Mouse (Mus musculus) heart, postnatal 0 days (tissue): ENCODE measurements around the gene Mtrf1l. TPM values are rescaled to one million over a fixed set of nuclear protein-coding genes. Genes with fewer than 3 reads are reported as not detected.

Source experiments
- ATAC-seq: fragments of 200-750 bp; cut with Nextera tagmentation; 2 replicates; pipeline ENCODE4 v1.8.0; 2017; ENCODE audit warnings: low read depth, moderate number of reproducible peaks, moderate library complexity; ENCODE audit not compliant: insufficient read depth
- DNase-seq: peaks from one replicate; pipeline ENCODE4 v3.0.0-alpha.2; 2016; ENCODE audit warnings: low spot score
- H3K27ac ChIP-seq: fragments of 300-500 bp; sonication (generic); 2 replicates; pipeline ENCODE4 v1.5.1; 2014; ENCODE audit warnings: low read depth, mild to moderate bottlenecking
- H3K27me3 ChIP-seq: fragments of 300-500 bp; sonication (generic); 2 replicates; pipeline ENCODE4 v1.6.1; 2014; ENCODE audit warnings: low read length, mixed read lengths; ENCODE audit not compliant: control insufficient read depth, insufficient read depth
- H3K36me3 ChIP-seq: fragments of 300-500 bp; sonication (generic); replicated peaks from 2 replicates; pipeline ENCODE4 v1.6.1; 2014; ENCODE audit warnings: low read length, mixed read lengths; ENCODE audit not compliant: control insufficient read depth, insufficient read depth
- H3K4me1 ChIP-seq: fragments of 300-500 bp; sonication (generic); 2 replicates; pipeline ENCODE4 v1.6.1; 2014; ENCODE audit warnings: antibody characterized with exemption; ENCODE audit not compliant: control insufficient read depth, insufficient read depth
- H3K4me2 ChIP-seq: fragments of 300-500 bp; sonication (generic); 2 replicates; pipeline ENCODE4 v1.6.1; 2014; ENCODE audit warnings: low read depth, mild to moderate bottlenecking, low read length, moderate library complexity
- H3K4me3 ChIP-seq: fragments of 300-500 bp; sonication (generic); 2 replicates; pipeline ENCODE4 v1.5.1; 2014; ENCODE audit warnings: low read depth, low read length
- H3K9ac ChIP-seq: fragments of 300-500 bp; sonication (generic); replicated peaks from 2 replicates; pipeline ENCODE4 v1.6.1; 2014; ENCODE audit warnings: low read depth, low read length, mixed read lengths
- H3K9me3 ChIP-seq: fragments of 300-500 bp; sonication (generic); replicated peaks from 2 replicates; pipeline ENCODE4 v1.6.1; 2016; ENCODE audit warnings: low read length; ENCODE audit not compliant: control insufficient read depth
- CTCF ChIP-seq: IDR thresholded peaks from 2 replicates; pipeline ENCODE4 v1.5.1; 2016; ENCODE audit warnings: antibody characterized with exemption, control low read depth, low read depth
- EP300 ChIP-seq: IDR thresholded peaks from 2 replicates; pipeline ENCODE4 v1.6.1; 2016; ENCODE audit warnings: antibody characterized with exemption, low read depth
- WGBS: fragments of 180-500 bp; shearing (Covaris S2); extraction: QIAGEN DNeasy Blood & Tissue Kit; methylation state at CpG from one replicate; pipeline ENCODE4 v1.1.7; 2014; 5-methylcytosine and 5-hydroxymethylcytosine counted together
- polyA plus RNA-seq: library from polyadenylated mRNA; unstranded; fragments of >200 nt; fragmentation: Nextera tagmentation; extraction: Ambion mirVana; gene quantifications from 2 replicates; pipeline ENCODE4 v1.2.1, GENCODE M21; 2015
- total RNA-seq: library from RNA; depleted of rRNA; stranded (reverse); fragments of >200 nt; gene quantifications from 2 replicates; pipeline ENCODE4 v1.2.3, GENCODE M21; 2014; ENCODE audit warnings: low replicate concordance

Mtrf1l gene
- total and polyA plus RNA-seq, 2 experiments from 2014 or later = 9.5 to 12.9 TPM

DNA sequence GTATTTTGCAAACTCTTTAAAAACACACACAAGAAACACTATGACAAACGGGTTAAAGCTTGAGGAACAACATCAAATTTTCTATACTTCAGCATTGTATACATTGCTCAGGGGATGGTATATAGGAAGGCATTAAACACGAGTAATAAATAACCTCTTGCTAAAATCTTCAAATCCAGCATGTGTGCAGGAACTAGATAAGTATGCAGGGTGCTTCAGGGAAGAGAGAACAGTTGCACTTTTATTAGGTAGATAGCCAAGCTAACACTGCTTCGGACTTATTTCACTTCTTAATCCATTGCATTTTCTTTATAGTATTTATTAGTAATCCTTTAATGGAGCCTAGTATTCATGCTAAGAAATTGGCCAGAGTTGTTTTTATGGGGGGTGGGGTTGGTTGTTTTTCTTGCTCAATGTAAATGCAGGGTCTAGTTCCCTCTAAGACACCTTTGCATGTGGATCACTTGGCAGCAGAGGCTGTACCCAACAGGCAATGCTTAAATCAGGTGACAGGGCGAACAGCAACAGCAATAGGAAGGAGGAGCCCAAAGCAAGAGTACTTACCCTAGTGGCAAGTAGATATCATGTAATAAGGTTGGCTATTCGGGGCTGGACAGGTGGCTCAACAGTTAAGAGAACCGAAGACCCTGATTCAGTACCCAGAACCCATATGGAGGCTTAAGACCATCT, 2.8 kb upstream of the Mtrf1l start:
- no peak for DNase-seq
- 69% methylated on average over 6 of the region's 6 CpGs for WGBS
- TF ChIP-seq EP300 (no peak), CTCF (no peak)

DNA sequence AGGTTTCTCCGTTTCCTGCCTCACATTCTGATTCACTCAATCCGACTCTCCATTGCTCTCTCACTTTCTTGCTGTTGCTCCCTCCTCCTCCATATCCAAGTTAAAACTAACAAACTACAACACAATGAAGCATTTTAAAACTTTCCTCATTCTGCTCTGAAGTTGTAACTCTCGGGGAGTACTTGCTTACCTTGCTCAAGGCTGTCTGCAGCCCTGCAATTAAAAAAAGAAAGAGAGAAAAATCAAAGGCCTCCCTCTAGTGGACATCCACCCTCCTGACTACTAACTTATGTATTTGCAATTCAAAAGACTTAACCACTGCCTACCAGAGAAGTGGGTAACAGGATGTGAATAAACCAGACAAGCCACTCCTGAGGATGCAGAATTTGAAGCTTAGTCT, 1.1 kb upstream of the Mtrf1l start:
- peak overlapping the region; percentile 18; the same call in 1 of the 2 replicates for H3K9ac ChIP-seq
- TF ChIP-seq EP300 (no peak), CTCF (peak; percentile 66)
- no peak for ATAC-seq
- peak overlapping the region; percentile 93 for H3K27ac ChIP-seq
- peak overlapping the region; percentile 83 for H3K4me3 ChIP-seq
- no peaks in the 10 kb centered on the region for H3K27me3 ChIP-seq
- H3K4me2 ChIP-seq = peak overlapping the region; percentile 88
- peak; percentile 86 for DNase-seq
- peaks cover 11% of the 10 kb centered on the region for H3K4me1 ChIP-seq
- H3K36me3 ChIP-seq = peaks cover 5% of the 10 kb centered on the region
- H3K9me3 ChIP-seq = no peaks in the 10 kb centered on the region
- WGBS = 2% methylated on average over 3 of the region's 3 CpGs

More for the DNA sequence above, 2.8 kb upstream of the Mtrf1l start:
- H3K9me3 ChIP-seq = no peaks in the 10 kb centered on the region
- no peak for ATAC-seq
- no peak overlapping the region for H3K4me2 ChIP-seq
- no peaks in the 10 kb centered on the region for H3K36me3 ChIP-seq
- no peaks in the 10 kb centered on the region for H3K27me3 ChIP-seq
- H3K9ac ChIP-seq = no peak overlapping the region
- H3K4me3 ChIP-seq = no peak overlapping the region
- H3K4me1 ChIP-seq = peaks cover 11% of the 10 kb centered on the region
- no peak overlapping the region for H3K27ac ChIP-seq

DNA sequence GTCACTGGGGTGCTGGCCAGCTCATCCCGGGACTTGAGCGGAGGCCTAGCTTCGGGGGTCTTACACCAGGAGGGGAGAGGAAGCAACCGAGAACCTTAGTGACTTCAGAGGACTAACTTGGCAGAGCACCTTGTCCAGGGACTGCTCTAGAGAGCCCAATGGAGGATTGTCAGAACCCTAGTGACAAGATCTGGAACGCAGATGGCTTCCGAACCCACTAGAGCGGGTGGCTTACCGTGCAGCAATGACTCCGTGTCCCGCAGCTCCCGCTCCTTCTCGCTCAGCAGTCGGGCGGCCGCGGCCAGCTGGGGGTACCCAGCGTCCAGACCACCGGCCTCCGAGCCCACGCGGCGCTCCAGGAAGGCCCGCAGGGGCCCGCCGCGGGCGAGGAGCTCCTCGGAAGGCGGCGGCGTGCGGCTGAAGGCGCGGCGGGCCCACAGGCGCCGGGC, 395 bp downstream of the Mtrf1l start:
- H3K4me1 ChIP-seq = peaks cover 11% of the 10 kb centered on the region
- peaks cover 19% of the 10 kb centered on the region for H3K36me3 ChIP-seq
- ATAC-seq = no peak; the same call in 1 of the 2 replicates
- under 1% methylated on average over 37 of the region's 37 CpGs for WGBS
- no peak for DNase-seq
- H3K9ac ChIP-seq = peak overlapping the region; percentile 93
- TF ChIP-seq EP300 (no peak), CTCF (no peak)
- peak overlapping the region; percentile 88 for H3K4me2 ChIP-seq
- H3K27ac ChIP-seq = peak overlapping the region; percentile 93
- H3K9me3 ChIP-seq = no peaks in the 10 kb centered on the region
- H3K27me3 ChIP-seq = no peaks in the 10 kb centered on the region
- peak overlapping the region; percentile 83 for H3K4me3 ChIP-seq

DNA sequence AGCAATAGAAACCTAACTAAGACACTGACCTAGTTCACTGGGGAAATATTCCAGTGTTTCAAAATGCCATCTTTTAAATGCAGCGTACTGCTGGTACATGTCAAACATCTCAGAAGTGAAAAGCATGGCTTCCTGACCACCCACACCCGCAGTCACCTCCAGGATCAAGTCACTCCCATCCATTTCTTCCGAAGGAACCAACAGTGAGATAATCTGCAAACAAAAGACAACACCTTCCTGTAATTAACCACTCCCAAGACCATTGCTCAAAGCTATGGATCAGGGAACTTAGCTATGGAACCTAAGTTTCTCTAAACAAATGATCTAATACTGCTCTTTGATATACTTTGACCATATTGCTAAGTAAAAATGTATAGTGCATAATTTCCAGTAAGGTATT, 4.9 kb downstream of the Mtrf1l start:
- H3K4me3 ChIP-seq = no peak overlapping the region
- no peak for TF ChIP-seq EP300
- no peak for TF ChIP-seq CTCF
- peaks cover 11% of the 10 kb centered on the region for H3K4me1 ChIP-seq
- no peak overlapping the region for H3K4me2 ChIP-seq
- H3K27ac ChIP-seq = no peak overlapping the region
- H3K9me3 ChIP-seq = no peaks in the 10 kb centered on the region
- H3K36me3 ChIP-seq = peaks cover 58% of the 10 kb centered on the region
- DNase-seq (no peak), ATAC-seq (no peak)
- H3K27me3 ChIP-seq = no peaks in the 10 kb centered on the region
- H3K9ac ChIP-seq = no peak overlapping the region
- 88% methylated on average over 3 of the region's 3 CpGs for WGBS

DNA sequence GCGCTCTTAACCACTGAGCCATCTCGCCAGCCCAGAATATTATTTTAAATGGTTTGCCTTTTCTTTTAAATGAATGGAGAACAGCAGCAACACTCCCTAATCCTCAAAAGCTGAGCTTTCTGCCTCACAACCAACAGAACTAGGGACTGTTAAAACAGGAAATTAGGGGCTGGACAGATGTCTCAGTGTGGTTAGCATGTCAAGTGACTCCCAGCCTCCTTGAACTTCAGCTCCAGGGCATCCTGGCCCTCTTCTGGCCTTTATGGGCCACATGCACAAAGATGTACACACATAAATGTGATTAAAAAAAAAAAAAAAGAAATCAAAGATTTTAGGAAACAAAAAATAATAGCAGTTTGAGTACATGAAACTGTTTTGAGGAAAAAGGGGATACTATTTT, 7.7 kb downstream of the Mtrf1l start:
- peaks cover 83% of the 10 kb centered on the region for H3K36me3 ChIP-seq
- no peak overlapping the region for H3K9ac ChIP-seq
- DNase-seq = no peak
- H3K4me1 ChIP-seq = no peaks in the 10 kb centered on the region
- no peak for TF ChIP-seq EP300
- no peak for TF ChIP-seq CTCF
- no peaks in the 10 kb centered on the region for H3K9me3 ChIP-seq
- no peak overlapping the region for H3K4me3 ChIP-seq
- ATAC-seq = no peak
- 98% methylated on average over 2 of the region's 2 CpGs for WGBS
- H3K27me3 ChIP-seq = no peaks in the 10 kb centered on the region
- no peak overlapping the region for H3K27ac ChIP-seq
- no peak overlapping the region for H3K4me2 ChIP-seq

DNA sequence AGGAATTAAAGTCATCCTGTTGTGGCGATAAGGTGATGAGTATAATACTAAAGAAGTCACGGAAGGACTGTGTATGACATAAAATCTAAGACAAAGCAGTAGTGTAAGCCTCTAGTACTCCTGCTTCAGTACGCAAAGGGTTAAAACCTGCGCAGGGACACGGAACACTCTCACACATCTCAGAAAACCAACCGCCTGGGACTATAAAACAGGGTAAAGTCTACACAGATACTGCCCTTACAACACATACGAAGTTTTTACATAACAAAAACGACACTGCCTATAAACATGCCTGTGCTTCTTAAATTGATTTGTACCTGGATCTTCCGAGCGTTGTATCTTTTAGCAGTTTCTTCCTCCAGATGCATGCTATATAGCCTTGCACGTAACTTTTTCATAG, 10.0 kb downstream of the Mtrf1l start:
- ATAC-seq = no peak
- H3K4me2 ChIP-seq = no peak overlapping the region
- no peak overlapping the region for H3K4me3 ChIP-seq
- WGBS = 88% methylated on average over 11 of the region's 11 CpGs
- H3K9ac ChIP-seq = no peak overlapping the region
- no peak for TF ChIP-seq CTCF
- no peak for TF ChIP-seq EP300
- no peak for DNase-seq
- no peaks in the 10 kb centered on the region for H3K4me1 ChIP-seq
- H3K27ac ChIP-seq = no peak overlapping the region
- no peaks in the 10 kb centered on the region for H3K9me3 ChIP-seq
- H3K27me3 ChIP-seq = no peaks in the 10 kb centered on the region
- peaks cover 69% of the 10 kb centered on the region for H3K36me3 ChIP-seq
